Mouse (Mus musculus) gastrocnemius, adult 2 months (tissue): Measurements from ENCODE around the gene Mrps25. TPM values are rescaled to one million over a fixed set of nuclear protein-coding genes. Genes with fewer than 3 reads are reported as not detected.

Experiments used
- DNase-seq: peaks from one replicate; pipeline ENCODE4 v3.0.0; 2022
- H3K27ac ChIP-seq: fragments of 200-600 bp; 2 replicates; pipeline ENCODE4 v1.8.1; 2022; ENCODE audit warnings: mild to moderate bottlenecking
- H3K4me3 ChIP-seq: fragments of 200-600 bp; 2 replicates; pipeline ENCODE4 v1.8.1; 2022; ENCODE audit warnings: mild to moderate bottlenecking, moderate library complexity
- CTCF ChIP-seq: fragments of 200-600 bp; IDR thresholded peaks from 2 replicates; pipeline ENCODE4 v1.8.1; 2022; ENCODE audit warnings: antibody characterized with exemption, mild to moderate bottlenecking, moderate library complexity
- intact Hi-C: fragments of 180-260 bp; cut with DNase I; formaldehyde crosslinking; loops from one replicate; pipeline ENCODE4 v1.15.1; 2025
- total RNA-seq, 2 experiments: library from RNA; stranded (reverse); gene quantifications; 2 replicates each; pipeline ENCODE4 v1.2.3; 2021

Gene Mrps25
- total RNA-seq, 2 experiments from 2014 or later, result 29.2 to 43.7 TPM

DNA sequence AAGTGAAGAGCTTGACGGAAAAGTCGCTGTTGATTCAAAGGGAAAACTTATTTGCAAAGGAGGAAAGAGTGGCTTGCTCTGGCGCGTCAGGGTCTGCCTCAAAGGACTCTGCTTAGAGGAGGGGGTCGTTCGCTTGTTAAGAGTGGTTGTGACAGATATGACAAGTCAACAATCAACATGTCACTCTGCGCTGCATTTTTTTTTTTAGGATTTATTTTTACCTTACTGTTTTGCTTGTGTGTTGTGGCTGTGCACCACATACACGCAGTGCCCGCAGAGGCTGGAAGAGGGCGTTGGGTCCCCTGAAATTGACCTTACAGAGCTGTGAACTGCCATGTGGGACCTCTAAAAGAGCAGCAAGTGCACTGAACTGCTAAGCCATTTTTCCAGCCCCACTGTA lies 345 bp upstream of the Mrps25 start:
- H3K27ac ChIP-seq, result peak overlapping the region; percentile 88
- TF ChIP-seq CTCF, result peak; percentile 12; the same call in 1 of the 2 replicates
- H3K4me3 ChIP-seq, result peak overlapping the region; percentile 78
- no peak for DNase-seq
- intact Hi-C loops, result loop anchor here (5.0 kb wide), 1 partner anchor 92 kb away; the partner anchor contains the start of gene Nr2c2

DNA sequence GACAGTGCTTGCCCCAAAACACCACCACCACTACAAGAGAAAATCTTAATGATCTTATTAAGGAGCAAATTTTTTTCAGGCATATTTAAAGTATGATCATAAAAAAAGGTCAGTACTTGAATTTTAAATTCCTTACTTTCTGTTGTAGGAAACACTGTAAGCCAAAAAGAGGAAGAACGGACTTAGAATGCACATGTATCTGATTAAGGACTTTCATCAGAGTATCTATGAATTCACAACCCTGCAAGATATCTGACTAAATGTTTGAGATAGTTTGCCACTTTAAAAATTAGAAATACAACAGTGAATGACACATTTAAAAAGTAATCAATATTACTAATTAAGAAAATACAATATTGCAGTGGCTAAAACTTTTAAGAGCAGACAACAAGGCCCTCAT lies 7.4 kb downstream of the Mrps25 start:
- no peak for TF ChIP-seq CTCF
- no peak for DNase-seq
- intact Hi-C loops, result no loop called here
- Histone ChIP-seq H3K27ac (no peak overlapping the region), H3K4me3 (no peak overlapping the region)

DNA sequence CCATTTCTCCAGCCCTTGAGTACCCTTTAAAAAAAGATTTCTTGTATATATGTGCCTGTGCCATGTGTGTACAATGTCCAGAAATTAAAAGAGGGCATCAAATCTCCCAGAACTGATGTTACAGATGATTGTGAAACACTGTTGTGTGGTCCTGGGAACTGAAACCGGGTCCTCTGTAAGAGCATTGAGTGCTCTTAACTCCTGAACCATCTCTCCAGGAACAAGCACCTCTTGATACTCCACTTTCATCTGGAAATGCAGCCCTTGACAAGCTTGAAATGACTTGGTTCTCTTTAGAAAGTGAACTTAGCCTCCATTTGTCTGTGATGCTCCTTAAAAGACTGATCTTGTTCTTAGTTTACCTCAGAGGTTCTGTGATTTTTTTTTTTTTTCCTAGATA lies 21.1 kb downstream of the Mrps25 start:
- DNase-seq, result no peak
- Histone ChIP-seq H3K4me3 (no peak overlapping the region), H3K27ac (no peak overlapping the region)
- intact Hi-C loops, result no loop called here
- no peak for TF ChIP-seq CTCF

DNA sequence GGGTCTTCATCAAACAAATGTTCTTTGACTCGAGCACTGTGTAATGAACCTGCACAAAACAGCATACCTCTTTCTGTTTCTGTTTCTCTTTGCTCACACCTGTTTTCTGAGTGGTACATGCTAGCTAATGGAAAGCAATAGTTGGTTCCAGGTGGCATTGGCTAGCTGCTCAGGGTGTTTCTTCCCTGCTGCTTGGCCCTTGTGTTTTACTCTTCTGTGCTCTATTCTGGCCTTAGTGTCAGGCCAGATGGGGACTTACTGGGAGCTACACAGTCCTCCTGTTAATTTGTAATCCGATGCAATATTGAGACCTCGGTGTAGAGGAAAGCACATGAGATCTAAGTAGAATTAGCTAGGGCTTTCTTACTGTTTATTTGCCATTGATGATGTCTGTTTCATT lies 25.0 kb downstream of the Mrps25 start:
- intact Hi-C loops, result no loop called here
- peak overlapping the region; percentile 48; the same call in 1 of the 2 replicates for H3K27ac ChIP-seq
- H3K4me3 ChIP-seq, result no peak overlapping the region
- no peak for TF ChIP-seq CTCF
- DNase-seq, result no peak

DNA sequence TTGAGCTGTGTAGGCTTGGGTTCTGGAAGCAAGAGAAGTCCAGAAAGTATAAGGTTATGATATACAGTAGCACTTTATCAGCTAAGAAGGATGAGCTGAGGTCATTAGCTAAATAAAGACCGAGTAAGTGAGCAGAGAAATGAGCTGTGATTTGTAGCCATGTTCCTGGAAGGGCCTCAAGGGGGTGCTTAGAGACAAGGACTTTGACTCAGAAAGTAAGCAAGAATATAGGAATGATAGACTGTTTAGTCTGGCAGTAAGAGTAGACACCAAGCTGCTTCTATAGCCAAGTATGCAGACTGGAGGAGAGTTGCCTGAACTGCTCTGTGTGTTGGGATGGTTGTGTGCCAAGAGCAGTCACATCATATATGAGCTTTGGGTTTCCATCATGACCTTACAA lies 30.1 kb downstream of the Mrps25 start:
- Histone ChIP-seq H3K27ac (no peak overlapping the region), H3K4me3 (no peak overlapping the region)
- intact Hi-C loops, result loop anchor here (5.0 kb wide), 1 partner anchor 46 kb away; no protein-coding TSS in a partner anchor
- peak; percentile 7; the same call in 1 of the 2 replicates for TF ChIP-seq CTCF
- no peak for DNase-seq

DNA sequence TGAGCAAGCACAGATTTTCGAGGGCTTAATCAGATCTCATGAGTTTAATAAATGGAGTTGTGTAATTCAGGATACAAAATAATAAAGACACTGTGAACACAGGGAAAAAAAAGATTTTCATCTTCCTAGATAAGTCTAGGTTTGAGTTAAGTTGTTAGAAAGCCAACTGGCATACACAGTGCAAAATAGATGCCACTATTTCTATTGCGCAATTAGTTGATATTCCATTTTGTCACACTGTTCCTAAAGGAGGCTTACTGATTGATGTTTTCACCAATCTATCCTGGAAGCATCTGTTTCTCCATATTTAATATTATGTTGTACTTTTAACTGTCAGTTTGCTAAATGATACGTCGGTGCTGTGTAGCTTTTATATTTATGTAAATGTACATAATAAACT lies 38.0 kb downstream of the Mrps25 start:
- intact Hi-C loops, result no loop called here
- TF ChIP-seq CTCF, result no peak
- no peak overlapping the region for H3K4me3 ChIP-seq
- no peak for DNase-seq
- H3K27ac ChIP-seq, result no peak overlapping the region

DNA sequence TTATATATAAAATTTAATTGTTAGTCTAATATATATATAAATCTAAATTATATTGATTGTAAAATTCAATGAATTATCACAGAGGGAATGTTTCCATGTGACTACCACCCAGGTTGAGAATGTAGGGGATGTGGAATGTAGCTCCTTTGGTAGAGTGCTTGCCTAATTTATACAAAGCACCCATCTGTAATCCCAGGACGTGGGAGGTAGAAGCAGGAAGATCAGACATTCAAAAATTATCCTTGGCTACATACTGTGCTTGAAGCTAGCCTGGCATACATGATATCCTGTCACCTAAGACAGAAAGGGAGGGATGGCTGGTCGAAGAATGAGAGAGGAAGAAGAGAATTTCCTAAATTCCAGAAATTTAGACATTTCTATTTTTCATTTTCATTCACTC lies 47.5 kb downstream of the Mrps25 start:
- H3K27ac ChIP-seq, result no peak overlapping the region
- intact Hi-C loops, result no loop called here
- H3K4me3 ChIP-seq, result no peak overlapping the region
- no peak for TF ChIP-seq CTCF
- DNase-seq, result no peak

DNA sequence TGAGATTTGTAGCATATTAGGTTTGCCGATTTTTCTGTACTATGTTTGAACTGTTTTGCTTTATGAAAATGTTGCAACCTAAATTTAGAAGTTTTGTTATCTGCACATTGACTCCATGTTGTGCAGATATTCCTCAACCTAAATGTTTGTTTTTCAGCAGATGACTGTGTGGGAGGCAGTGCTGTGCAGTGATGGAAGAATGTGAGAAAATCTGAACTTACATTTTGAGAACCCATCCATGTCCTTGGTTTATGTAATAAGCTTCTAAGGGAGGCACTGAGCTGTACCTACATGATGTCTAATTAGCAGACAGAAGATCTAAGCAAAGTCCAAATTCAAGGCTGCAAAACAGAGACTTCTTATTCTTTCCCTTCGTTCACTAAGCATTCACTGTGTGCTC lies 50.2 kb downstream of the Mrps25 start:
- TF ChIP-seq CTCF, result no peak
- no peak for DNase-seq
- intact Hi-C loops, result no loop called here
- H3K4me3 ChIP-seq, result no peak overlapping the region
- no peak overlapping the region for H3K27ac ChIP-seq

DNA sequence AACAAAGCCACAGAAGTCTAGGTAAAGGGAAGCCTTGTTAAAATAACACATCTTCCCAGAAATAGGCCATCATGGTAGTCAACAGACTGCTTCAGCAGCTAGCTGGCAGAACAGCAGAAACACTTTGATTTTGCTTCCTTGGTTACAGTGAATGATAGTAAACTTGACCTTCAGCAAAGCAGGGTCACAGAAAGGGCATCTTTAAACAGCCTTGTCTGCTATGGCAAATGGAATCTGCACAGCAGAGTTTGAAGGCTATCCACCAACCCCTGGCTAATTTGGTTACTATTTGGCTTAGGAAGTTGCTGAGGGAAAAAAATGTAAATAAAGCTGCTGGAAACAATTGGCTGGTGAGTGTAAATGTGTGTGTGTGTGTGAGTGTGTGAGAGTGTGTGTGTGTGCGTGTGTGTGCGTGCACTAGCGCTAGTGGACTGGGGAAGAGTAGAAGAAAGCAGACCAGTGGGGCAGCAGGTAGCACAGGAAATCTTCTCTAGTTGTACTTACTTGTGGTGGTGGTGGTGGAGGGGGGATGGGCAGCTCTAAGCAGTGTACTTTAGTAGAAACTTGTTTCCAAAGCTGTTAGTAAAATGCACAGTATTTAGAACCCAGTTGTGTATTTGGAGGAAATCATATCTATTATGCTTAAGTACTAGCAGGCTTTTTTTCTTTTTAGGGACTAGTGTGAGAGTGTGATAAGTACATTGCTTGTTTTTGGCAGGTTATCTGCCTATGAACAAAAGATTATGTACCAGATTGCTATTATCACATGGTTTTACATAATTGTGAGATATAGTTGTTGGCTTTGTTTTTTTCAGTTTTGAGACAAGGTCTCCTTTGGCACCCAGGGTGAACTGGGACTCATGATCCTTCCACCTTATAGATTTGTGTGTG lies 51.6 kb downstream of the Mrps25 start:
- intact Hi-C loops, result no loop called here
- Histone ChIP-seq H3K27ac (0 out of 2 replicates have a peak overlapping the region, but pooled peaks have one; percentile 28), H3K4me3 (no peak overlapping the region)
- no peak for DNase-seq
- TF ChIP-seq CTCF, result no peak

DNA sequence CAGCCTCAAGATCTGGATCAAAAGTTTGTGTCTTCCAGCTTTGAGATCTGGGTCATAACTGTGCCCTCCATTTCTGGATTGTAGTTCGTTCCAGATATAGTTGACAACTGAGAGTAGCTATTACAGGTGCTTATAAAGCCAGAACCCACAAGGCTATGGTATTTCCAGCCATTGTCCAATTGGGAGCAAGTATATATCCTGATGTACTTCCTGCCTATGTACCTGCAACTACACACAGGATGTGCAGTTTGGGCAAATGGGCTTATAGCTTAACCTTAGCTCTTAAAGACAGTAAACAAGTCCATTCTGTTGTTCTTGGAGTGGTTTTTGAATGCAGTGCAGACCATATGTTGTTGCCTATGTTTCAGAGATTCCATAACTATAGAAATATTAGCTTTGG lies 52.4 kb downstream of the Mrps25 start:
- no peak overlapping the region; the same call in 1 of the 2 replicates for H3K27ac ChIP-seq
- no peak overlapping the region for H3K4me3 ChIP-seq
- no peak for DNase-seq
- TF ChIP-seq CTCF, result no peak
- intact Hi-C loops, result no loop called here

DNA sequence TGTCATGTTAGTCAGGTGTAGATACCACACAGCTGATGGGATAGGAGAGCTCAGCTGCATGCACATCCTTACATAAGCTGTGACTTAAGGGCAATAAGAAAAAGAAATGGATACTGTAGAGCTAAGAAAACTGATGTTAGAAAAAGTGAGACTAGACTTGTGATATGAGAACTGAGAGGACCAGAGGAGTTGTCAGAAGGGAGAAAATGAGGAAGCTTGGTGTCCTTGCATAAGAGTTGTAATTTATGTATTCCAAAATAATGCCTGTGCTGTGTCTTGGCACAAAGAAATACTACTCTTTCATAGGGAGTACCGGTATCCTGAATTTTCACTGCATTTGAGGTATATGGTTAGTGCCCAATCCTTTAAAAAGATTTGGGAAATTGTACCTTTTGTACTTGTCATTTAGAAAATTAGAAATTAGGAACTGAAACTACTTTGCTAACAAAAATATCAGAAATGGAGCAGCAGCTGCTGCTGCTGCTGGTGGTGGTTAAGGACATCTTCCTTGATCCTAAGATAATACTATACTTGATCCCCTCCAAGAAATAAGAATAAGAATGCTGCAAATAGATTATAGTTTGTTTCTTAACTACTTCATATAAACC lies 56.9 kb downstream of the Mrps25 start:
- no peak overlapping the region for H3K27ac ChIP-seq
- H3K4me3 ChIP-seq, result no peak overlapping the region
- TF ChIP-seq CTCF, result no peak
- intact Hi-C loops, result no loop called here
- DNase-seq, result no peak

DNA sequence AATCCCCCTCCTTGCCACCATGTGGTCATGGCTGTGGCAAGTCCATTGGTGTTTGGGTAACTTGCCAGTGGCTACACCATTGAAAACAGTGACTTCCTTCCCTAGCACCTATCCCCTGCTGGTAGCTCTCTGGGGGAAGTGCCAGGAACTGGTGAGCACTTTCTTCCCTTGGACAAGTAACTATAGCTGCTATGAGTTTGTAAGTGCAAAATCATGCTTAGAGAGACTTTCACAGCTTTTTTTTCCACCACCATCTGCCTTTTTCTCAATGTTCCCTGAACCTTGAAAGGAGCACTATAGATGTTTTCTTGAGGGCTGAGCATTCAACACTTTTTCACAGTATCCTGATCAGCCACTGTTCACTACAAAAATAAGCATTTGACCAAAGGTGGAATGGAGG lies 59.3 kb downstream of the Mrps25 start:
- Histone ChIP-seq H3K27ac (no peak overlapping the region), H3K4me3 (no peak overlapping the region)
- no peak for TF ChIP-seq CTCF
- no peak for DNase-seq
- intact Hi-C loops, result no loop called here

Other genes starting within 250 kb of the Mrps25 start
- gene Fgd5, start 205.2 kb downstream of the Mrps25 start, total RNA-seq, result 10 to 100 TPM in 1 of 2 experiments, 1 to 10 TPM in 1; 9.0 to 11.3 TPM
- gene Nr2c2, start 92.6 kb downstream of the Mrps25 start, total RNA-seq, result 10 to 100 TPM; 21.1 to 23.0 TPM
- 10 to 100 TPM; 13.6 to 14.9 TPM for gene Rbsn, start 30.9 kb upstream of the Mrps25 start, total RNA-seq
- gene Trh, start 60.6 kb upstream of the Mrps25 start, total RNA-seq, result not detected